Mouse (Mus musculus) heart, adult 18-20 months (tissue): Measurements from ENCODE around the gene Cdca8. TPM values are rescaled to one million over a fixed set of nuclear protein-coding genes. Genes with fewer than 3 reads are reported as not detected.

Experiments
- DNase-seq, 2 experiments: peaks; one replicate each; pipeline ENCODE4 v3.0.0; 2021 to 2022; ENCODE audit warnings: mixed read lengths in 1 of 2
- total RNA-seq, 2 experiments: library from RNA; stranded (reverse); gene quantifications; 2 replicates each; pipeline ENCODE4 v1.2.3; 2021

The Cdca8 gene
- total RNA-seq, 2 experiments from 2014 or later = 0.41 to 0.57 TPM

DNA sequence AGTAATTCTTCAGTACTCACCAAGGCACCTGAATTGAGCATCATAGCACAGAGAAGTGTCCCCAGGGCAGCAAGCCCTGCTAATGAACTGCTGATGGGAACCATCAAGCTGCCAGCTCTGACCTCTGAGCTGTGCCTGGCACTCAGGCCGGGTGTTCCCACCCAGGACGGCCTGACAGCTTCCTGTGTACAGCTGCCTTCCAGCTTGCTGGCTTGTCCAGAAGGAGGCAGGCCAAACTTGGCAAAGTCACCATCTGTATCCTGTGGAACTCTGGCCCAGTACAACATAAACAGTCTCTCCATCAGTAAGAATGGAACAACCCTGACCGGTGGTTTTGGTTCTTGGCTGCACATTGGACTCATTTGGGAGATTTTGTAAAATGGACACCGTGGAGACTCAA is 14.4 kb upstream of the Cdca8 start:
- DNase-seq = peak in 1 of 2 experiments; percentile 27

DNA sequence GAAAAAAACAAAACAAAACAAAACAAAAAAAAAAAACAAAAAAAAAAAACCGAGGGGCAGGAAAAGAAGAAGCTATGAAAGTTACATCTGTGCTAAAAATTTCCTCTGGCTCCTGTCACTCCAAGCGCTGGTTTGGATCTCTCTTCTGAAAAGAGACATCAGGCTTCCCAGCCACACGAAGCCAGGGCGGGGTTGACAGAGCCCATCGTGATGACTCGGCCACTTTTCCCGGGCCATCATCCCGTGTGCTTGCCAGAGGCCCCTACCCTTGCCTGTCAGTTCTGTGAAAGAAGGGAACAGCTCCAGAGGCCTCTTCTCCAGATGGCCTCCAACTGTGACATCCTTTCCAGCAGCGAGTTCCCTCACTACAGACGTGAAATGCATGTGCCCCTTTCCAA is 11.9 kb upstream of the Cdca8 start:
- no peak for DNase-seq

DNA sequence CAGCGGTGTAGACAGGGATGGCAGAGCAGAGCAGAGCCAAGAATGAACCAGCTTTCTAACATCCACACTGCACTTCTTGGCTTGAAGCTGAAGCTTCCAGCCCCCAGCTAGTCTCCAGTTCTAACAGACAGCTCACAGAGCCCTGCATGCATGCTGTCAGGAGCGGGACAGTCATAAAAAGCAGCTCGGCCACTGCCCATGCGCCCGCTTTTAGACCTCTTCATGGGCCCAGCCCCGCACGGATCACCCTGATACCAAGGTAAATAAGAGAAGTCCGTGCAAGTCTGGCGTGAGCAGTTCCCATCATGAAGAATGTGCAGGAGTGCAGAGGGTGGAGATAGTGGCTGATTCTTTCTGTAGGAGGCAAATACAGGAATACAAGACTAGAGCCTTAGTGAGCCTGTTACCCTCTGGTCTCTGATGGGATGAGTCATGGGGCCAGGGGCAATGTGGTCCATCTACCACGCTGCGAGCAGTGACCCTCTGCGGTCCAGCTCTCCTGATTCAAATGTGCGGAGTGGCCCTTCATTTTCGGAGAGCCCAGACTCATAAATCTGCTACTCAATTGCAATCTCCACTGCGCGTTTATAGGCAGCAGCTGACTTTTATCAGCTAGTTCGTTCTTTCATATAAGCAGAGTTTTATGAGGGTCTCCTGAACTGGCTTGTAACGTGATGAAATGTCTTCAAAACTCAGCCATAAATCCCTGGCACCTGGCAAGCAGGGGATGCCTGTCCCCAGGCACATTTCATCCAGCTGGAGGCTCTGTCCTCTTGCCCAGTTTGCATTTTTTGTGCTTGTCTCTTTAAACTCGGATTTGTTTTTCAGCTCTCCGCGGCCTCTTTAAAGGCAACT is 11.3 kb upstream of the Cdca8 start:
- DNase-seq = peak in 1 of 2 experiments; percentile 34

DNA sequence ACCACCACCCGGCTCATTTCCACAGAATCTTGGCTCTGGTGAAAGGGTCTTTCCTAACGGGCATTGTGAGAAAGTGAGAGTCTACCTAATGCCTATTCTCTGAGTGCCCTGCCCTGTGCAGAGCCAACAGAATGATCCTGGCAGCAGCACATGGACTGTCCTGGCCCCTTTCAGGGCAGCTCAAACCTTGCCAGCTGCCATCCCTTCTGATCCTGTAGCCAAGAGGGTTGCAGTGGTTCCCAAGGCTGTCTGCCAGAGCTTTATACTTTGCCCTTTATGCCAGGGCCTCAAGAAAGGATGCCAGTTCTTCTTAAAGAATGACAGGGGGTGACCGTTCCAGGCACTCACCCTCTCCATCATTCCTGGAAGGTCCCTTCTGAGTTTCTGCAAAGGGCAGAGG is 10.4 kb upstream of the Cdca8 start:
- DNase-seq = no peak

DNA sequence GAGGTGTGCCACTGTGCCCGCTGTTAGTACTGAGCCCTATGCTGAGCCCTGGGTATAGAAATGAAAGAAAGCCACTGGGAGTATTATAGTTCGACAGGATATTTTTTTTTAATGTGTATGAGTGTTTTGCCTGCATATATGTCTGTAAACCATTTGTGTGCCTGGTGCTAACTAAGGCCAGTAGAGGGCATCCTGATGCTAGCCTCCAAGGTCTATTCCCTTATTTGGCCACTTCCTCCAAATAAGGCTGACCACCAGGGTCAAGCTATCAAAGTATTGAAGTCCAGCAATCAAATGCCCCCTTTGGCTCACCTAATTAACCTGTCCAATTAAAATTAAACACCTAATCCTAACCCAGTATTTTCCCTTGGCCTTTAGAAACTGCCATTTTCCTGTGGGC is 5.8 kb upstream of the Cdca8 start:
- DNase-seq = no peak

DNA sequence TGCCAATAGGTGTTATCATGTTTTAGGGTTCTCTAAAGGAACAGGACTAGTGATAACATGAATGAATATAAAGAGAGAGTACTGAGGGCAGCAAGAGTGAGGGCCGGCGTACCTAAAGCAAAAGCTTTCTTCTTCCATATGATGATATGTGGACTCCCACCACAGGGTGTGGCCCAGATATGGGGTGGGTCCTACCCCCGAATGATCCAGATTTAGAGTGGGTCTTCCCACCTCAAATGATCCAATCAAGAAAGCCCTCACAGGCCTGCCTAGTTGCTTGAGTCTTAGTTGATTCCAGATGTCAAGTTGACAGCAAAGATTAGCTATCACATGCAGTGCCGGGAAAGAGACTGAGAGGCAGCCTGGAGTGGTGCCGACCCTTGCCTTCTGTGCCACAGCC is 4.7 kb upstream of the Cdca8 start:
- DNase-seq = no peak

DNA sequence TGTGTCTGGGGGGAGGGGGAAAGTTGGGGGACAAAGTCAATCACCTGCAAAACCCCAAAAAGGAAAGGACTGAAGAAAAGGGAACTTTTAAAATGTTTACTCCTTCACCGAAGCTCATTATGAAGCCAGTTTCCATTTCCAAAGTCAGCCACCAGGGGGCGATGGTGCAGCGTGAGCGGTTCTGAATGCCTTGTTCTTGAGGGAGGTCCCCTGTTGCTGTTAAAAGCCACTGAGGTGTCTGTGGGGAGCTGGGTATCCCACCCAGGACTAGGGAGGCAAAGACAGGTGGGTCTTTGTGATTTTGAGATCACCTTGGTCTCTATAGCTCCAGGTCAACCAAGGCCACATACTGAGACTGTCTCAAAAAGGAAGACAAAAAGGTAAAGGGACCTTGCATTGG is 3.9 kb upstream of the Cdca8 start:
- peak; percentile 50 to 91 for DNase-seq

DNA sequence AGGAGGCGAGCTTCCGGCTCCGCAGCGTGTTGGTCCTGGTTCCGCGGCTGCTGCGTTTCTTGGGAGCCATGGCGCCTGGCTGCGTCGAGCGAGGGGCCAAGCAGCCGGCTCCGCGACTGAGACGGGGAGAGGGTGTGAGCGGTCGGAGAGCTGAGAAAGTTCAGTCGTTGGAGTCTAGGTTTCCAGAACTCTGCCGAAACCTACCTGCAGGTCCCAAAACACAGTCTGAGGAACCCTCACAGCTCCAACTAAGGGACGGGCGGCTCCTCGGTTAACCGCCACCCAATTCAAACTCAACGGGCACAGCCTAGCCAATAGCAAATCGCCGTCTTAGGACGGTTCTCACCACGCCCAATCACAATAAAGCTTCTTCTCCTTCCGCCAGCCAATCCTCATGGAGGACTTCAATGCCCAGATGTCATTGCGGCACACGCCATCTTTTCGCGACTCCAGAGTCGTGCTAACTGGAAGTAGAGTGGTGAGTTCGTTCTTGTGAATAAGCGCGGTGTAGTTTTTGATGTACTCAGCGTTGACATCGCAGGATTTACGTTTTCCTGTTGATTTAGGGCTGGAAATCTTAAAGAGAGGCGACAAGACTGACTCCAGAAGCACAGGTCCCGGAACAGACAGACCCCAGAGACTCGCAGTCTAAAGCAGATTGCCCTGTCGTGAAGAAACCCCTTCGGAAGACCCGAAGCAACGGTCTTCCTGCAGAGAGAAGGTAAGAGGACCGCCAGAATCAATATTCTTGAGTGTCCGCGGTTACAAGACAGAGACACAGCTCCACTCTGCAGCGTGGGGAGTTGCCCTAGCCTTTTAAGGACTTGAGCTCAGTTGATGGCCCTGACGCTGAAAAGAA is 2.3 kb downstream of the Cdca8 start, which contains the start of gene 9930104L06Rik:
Gene 9930104L06Rik (plus strand): TSS at position 436 of the 859 bp plus-strand sequence.
- DNase-seq = peak; percentile 97 to 99

DNA sequence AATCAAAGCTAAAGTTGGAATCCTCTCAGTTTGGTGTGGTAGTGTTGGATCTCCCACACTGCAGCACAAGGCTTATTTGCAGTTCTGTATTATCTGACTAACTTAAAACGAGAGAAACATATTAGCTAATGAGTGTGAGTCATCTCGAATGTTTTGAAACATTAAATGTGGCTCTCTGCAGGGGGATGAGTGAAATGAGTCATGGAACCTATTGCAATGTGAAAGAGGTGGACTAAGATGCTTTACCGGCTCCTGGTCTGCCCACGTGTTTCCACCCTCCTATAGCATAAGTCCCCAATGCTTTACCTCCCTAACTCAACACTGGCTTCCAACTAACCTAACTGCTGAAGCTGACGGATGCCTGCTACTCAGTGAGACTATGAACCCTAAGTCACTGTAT is 11.0 kb downstream of the Cdca8 start:
- no peak for DNase-seq

DNA sequence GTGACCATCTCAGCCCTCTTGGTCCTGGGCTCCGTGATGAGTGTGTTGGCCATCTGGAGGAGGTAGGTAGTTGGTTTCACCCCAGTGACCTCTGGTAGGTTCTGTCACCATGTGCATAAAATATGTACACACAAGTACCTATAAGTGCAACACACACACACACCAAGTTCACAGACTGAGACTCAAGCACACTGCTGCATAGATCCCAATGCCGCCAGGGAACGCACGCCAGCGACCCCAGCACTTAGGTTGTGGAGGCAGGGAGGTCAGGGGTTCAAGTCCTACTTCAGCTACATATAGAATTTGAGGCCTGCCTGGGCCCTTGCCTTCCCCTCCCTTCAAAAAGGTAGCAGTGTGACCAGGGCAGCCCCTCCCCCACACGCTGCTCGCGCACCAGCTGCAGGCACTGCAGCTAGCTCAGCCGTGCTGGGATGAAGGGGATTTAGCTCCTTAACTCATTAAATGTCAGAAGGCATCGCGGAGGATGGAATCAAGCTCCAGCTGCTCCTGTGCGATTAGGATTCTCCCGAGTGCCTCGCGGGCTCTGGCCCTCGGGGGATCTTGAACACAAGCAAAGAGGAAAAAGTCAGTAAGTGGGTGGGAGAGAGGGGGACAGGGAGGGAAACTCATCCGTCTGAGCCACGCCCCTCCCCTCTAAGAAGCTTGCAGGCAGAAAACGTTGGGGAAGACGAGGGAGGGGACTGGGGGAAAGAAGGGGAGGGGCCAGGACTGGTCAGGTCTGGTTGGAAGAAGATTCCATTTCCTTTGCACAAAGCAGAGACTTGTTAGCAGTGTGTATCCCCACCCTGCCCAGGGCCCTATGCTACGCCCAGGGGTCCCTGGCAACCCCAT is 32.9 kb downstream of the Cdca8 start:
- DNase-seq = no peak

DNA sequence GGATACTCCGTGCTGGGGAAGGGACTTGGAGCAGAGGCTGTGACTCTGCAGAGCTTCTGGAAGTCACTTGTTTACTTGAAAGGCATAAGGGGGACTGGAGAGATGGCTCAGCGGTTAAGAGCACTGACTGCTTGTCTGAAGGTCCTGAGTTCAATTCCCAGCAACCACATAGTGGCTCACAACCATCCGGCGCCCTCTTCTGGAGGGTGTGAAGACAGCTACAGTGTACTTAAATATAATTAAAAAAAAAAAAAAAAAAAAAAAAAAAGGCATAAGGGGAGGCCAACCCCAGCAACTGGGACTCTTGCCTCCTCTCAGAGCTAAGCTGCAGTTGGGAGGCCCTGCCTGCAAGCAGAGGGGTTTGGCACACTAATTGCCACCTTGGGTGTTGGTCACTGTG is 33.7 kb downstream of the Cdca8 start:
- DNase-seq = no peak

DNA sequence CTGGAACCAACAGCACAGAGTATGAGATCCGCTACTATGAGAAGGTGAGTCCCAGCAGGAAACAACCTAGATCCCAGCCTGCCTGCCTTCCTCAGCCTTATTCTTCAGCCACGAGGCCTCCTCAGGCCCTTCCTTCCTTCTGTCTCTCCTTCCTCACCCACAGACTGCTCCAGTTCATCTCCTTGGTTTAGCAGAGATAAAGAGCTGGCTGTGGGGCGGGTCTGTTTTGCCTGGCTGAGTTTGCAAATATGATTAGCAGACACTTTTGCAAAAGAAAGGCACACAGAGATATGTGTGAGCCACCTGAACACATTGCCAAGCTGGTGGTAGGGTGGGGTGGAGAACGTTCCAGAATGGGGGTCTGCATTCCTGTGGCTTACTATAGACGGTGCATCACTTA is 39.2 kb downstream of the Cdca8 start:
- no peak for DNase-seq

DNA sequence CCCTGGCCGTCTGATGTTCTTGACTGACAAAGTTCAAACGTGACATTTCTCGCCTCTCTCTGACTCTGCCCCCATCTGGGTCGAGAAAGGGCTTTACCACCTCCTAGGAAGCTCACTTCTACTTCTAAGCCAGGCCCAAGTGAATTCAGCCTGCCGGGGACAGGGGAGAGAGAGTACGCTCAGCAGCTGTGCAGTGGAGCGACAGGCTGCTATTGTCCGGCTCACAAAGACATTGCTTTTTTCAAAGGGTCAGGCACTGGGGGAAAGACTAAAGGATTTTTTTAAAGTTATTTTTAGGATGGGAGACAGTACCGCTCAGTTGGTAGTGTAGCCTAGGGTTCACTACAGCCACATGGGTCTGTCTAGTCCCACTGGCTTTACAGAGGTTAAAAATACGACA is 40.7 kb downstream of the Cdca8 start:
- DNase-seq = no peak

DNA sequence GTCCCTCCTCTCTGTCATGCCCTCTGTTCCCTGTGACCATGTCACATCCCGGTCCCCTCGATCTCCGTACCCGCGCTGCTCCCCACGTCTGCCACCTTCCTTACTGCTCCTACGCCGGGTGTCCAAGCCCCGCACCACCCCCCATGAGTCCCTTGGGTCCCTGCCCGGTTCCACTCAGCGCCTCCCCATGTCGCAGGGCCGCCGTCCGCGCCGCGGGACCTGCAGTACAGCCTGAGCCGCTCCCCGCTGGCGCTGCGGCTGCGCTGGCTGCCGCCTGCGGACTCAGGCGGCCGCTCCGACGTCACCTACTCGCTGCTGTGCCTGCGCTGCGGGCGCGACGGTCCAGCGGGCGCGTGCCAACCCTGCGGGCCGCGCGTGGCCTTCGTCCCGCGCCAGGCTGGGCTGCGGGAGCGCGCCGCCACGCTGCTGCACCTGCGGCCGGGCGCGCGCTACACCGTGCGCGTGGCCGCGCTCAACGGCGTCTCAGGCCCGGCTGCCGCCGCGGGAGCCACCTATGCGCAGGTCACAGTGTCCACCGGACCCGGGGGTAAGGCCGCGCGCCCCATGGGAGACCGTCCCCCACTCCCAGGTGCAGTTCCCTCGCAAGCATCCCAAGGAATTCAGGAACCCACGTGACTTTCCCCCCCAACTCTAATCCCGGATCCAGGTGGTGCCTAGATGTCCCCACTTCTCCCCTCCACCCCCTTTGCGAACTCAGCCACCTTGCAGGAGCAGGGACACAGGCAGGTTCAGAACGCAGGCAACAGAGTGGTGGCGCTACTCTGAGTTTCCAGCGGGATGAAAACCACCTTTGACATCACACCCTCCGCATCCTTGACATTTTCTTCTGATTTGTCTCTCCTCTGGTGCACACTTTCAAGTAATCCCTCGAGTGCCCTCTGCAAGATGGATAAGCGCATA is 44.3 kb downstream of the Cdca8 start:
- no peak for DNase-seq

DNA sequence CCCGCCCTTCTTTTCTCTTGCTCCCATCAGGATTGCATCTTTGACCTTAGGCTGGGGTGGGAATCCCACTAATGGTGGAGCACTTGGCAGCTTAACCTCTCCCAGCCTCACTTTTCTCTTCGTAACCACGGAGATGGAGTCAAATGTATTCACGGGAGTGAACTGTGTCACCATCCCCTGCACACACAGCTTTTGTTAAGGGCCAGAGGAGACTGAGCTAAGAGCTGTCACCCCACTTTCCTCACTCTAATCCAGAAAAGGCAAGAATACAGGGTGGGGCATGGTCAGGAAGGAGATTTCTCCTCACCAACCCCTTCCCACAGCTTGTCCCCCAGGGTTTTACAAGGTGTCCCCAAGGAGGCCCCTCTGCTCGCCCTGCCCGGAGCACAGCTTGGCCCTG is 45.3 kb downstream of the Cdca8 start:
- DNase-seq = no peak

DNA sequence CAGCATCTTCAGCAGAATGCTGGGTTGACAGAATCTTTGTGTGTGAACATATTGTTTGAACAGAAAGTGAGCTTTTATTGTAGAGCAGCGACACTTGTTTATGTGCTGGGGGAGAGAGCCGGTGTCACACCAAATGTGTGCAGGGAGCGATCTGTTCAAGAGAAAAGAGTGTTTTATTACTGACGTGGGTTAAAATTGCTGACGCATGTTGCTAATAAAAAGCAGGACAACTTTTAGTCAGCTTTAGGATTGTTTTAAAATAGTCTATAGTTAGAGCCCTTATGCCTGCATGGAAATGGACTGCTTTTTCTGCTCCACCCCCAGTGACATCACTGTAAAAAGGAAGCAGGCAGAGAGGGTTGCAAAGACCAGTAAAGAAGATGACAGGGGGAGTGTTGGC is 48.3 kb downstream of the Cdca8 start:
- no peak for DNase-seq

DNA sequence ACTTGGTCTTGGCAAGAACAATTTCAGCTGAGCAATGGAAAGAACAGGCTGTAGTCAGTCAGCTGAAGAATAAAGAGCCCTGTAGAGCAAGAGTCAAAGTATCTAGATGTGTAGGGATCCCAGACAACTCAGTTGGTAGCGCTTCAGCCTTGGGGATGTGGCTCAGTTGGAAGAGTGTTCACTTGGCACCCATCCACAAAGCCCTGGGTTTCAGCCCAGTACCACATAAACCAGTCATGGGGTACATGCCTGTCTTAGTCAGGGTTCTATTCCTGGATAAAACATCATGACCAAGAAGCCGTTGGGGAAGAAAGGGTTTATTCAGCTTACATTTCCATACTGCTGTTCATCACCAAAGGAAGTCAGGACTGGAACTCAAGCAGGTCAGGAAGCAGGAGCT is 49.2 kb downstream of the Cdca8 start:
- no peak for DNase-seq

DNA sequence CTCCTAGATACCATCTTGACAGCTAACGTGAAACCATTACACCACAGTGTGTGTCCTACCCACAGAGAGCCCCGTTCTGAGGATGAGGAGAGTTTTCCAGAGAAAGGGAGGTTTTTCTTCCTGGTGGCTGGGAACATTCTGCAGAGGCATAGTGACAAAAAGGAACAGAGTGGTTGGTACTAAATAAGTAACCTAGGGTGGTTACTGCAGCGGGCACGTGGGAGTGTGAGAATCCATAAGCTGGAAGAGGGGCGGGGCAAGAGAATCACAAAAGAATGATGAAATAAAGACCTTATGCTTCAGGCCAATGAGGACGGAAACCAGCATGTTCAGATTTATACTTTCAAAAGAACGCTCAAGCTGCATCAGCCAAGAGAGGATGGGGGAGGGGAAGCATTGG is 50.4 kb downstream of the Cdca8 start:
- no peak for DNase-seq

DNA sequence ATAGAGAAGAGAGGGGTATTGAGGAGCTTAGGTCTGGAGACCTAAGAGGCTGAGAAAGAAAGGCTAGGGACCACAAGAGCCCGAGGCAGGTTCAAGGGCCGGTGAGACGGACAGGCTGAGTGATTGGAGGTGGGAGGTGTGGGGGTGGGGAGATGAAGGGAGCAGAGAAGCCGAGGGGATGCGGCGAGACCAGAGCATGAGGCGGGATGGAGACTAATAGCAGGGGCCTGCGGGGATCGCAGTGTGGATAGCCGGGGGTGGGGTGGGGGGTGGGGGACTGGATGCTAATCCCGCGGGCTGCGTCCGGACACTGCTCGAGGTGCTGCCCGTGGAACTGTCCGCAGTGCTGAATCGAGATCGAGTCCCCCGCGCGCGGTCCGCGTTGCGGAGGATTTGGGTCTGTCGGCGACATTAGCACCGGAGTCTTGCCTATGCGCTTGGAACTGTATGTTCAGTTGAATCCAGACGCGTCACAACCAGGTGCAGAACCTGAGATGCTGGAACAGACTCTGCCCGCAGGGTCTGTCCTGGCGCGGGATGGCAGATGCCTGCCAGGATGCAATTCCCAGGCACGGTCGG is 56.9 kb downstream of the Cdca8 start:
- peak in 1 of 2 experiments; percentile 35 for DNase-seq

DNA sequence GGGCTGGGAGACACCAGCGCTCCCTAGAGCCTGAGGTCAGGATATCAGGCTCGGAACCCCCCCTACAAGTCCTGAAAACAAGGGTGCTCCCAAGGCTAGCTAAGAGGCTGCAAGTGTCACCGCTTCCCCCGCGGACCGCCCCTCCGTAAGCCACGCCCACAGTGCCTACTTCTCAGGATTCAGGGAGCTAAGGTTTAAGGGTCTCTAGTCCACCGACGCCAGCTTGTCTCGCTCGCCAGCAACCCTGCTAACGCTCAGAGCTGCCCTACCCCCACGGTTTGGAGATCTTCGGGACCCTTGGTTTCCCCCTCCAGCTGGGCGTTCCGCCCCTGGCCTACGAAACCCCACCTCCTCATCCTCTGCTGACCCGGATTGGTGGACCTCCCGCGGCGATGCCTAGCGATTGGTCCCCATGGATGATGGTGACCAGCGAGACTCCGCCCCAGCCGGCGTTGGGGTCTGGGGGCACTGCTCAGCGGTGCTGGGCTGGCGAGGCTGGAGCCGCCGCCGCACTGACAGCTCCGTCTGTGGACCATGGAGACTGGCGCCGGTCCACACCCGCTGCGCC is 57.7 kb downstream of the Cdca8 start:
- no peak for DNase-seq

DNA sequence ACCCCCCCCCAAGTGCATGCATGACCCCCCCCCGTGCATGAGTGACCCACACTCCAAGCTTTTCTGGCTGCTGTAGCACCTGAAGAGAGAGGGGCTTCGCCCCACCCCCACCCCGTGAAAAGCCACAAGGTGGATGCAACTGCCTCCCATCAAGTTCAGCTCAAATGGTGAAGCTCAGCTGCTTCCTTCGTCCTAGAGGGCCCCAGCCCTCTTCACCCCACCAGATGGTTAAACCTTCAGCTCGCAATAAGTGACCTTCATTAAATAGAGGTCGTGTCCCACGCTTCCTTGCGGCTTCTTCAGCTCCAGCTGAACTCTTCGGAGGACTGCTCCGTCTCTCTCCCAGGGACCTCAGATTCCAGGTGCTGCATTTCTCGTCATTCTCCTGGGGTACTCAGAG is 58.5 kb downstream of the Cdca8 start, which contains the start of gene Epha10:
Gene Epha10 (plus strand): TSS at position 301 of the 400 bp plus-strand sequence.
- DNase-seq = no peak
